Mouse (Mus musculus): ENCODE measurements around the gene Grhl1. TPM values are rescaled to one million over a fixed set of nuclear protein-coding genes. Genes with fewer than 3 reads are reported as not detected.
A peak's percentile ranks its signal among the peaks of the same experiment; 100 is the strongest.

The Grhl1 gene
- total RNA-seq, 4 experiments from 2014 or later = 21.8 to 28.0 (median 24.9) TPM

- peak; percentile 46 to 66 for DNase-seq (ENCODE audit: low spot score in 2 of 2)
Measured at GRCm38 (mm10) chr12:24642370-24642802, 70.3 kb downstream of the Grhl1 start.

GRCm38 (mm10) chr12:24644125-24644571, 72.1 kb downstream of the Grhl1 start:
- DNase-seq (ENCODE audit: low spot score in 2 of 2) = no peak

GRCm38 (mm10) chr12:24645901-24646300, 73.8 kb downstream of the Grhl1 start:
- no peak for DNase-seq (ENCODE audit: low spot score in 2 of 2)

GRCm38 (mm10) chr12:24648094-24648493, 76.0 kb downstream of the Grhl1 start:
- no peak for DNase-seq (ENCODE audit: low spot score in 2 of 2)

- DNase-seq (ENCODE audit: low spot score in 2 of 2) = no peak
Measured at GRCm38 (mm10) chr12:24650415-24651062, 78.5 kb downstream of the Grhl1 start.

- peak; percentile 92 to 96 for DNase-seq (ENCODE audit: low spot score in 2 of 2)
Measured at GRCm38 (mm10) chr12:24651063-24651557, 79.0 kb downstream of the Grhl1 start, which contains the start of gene Klf11. Gene Klf11 (plus strand): TSS chr12:24651274.

- peak; percentile 91 to 92 for DNase-seq (ENCODE audit: low spot score in 2 of 2)
Measured at GRCm38 (mm10) chr12:24651642-24652342, 79.7 kb downstream of the Grhl1 start.

- no peak for DNase-seq (ENCODE audit: low spot score in 2 of 2)
Measured at GRCm38 (mm10) chr12:24654065-24654862, 82.2 kb downstream of the Grhl1 start.

GRCm38 (mm10) chr12:24656436-24656835, 84.4 kb downstream of the Grhl1 start:
- no peak for DNase-seq (ENCODE audit: low spot score in 2 of 2)

- DNase-seq (ENCODE audit: low spot score in 2 of 2) = no peak
Measured at GRCm38 (mm10) chr12:24658998-24659397, 86.9 kb downstream of the Grhl1 start.

GRCm38 (mm10) chr12:24659923-24660322, 87.8 kb downstream of the Grhl1 start:
- no peak for DNase-seq (ENCODE audit: low spot score in 2 of 2)

- no peak for DNase-seq (ENCODE audit: low spot score in 2 of 2)
Measured at GRCm38 (mm10) chr12:24661100-24661499, 89.0 kb downstream of the Grhl1 start.

- no peak for DNase-seq (ENCODE audit: low spot score in 2 of 2)
Measured at GRCm38 (mm10) chr12:24662131-24662530, 90.0 kb downstream of the Grhl1 start.

Other genes starting within 250 kb of the Grhl1 start
- 10 to 100 TPM; 31.8 to 38.0 (median 32.7) TPM for gene Taf1b, start 73.9 kb upstream of the Grhl1 start, total RNA-seq (2022)
- gene Klf11, start 79.0 kb downstream of the Grhl1 start, total RNA-seq (2022) = 1 to 10 TPM; 4.5 to 5.6 (median 5.2) TPM
- gene Cys1, start 109.5 kb downstream of the Grhl1 start, total RNA-seq (2022) = 10 to 100 TPM; 13.5 to 35.1 (median 25.8) TPM
- gene Rrm2, start 136.0 kb downstream of the Grhl1 start, total RNA-seq (2022) = 1 to 10 TPM; 1.3 to 2.2 (median 1.4) TPM